Mouse (Mus musculus): ENCODE data around the gene Tmem37. TPM values are rescaled to one million over a fixed set of nuclear protein-coding genes. Genes with fewer than 3 reads are reported as not detected.

Gene Tmem37
- polyA plus RNA-seq, 1 experiment, result 0.08 TPM

- TF ChIP-seq TAL1 (IDR thresholded peaks at IDR 0.05; ENCODE audit: low read length) (no peak), GATA1 (IDR thresholded peaks at IDR 0.05; ENCODE audit: low read length) (no peak)
- no peaks in the 10 kb centered on the region for H3K9me3 ChIP-seq (ENCODE audit: control insufficient read depth, low read length)
- H3K4me3 ChIP-seq (replicated peaks), result no peak overlapping the region
- no peaks in the 10 kb centered on the region for H3K27me3 ChIP-seq (ENCODE audit: control insufficient read depth)
- H3K36me3 ChIP-seq (ENCODE audit: control insufficient read depth), result peaks cover 4% of the 10 kb centered on the region; the same call in 1 of the 2 replicates
- H3K4me1 ChIP-seq (ENCODE audit: control insufficient read depth), result no peaks in the 10 kb centered on the region
These were observed 7.2 kb downstream of the Tmem37 start for GRCm38 (mm10) chr1:120066625-120067024.

DNA sequence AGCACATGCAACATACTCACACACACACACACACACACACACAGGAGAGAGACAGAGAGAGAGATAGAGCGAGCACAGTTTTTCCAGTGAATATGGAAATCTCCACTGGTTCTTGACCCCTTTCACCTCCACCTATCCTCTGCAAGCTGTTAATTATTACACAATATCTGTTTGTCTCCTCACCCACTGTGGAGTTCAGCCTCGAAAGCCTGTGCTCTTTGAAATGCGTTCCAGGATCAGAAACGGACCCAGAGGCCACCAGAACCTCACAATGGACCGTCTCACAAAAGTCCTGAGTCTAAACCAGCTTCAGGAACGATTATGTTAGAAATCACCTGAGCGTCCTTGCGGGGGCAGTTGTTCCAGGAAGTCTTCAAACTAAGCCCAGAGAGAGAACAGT lies 7.7 kb downstream of the Tmem37 start:
- TF ChIP-seq GATA1 (IDR thresholded peaks at IDR 0.05; ENCODE audit: low read length), result no peak
- TF ChIP-seq TAL1 (IDR thresholded peaks at IDR 0.05; ENCODE audit: low read length), result no peak
- Histone ChIP-seq H3K36me3 (ENCODE audit: control insufficient read depth) (peaks cover 4% of the 10 kb centered on the region; the same call in 1 of the 2 replicates), H3K4me1 (ENCODE audit: control insufficient read depth) (no peaks in the 10 kb centered on the region), H3K4me3 (replicated peaks) (no peak overlapping the region), H3K27me3 (ENCODE audit: control insufficient read depth) (no peaks in the 10 kb centered on the region), H3K9me3 (ENCODE audit: control insufficient read depth, low read length) (no peaks in the 10 kb centered on the region)

DNA sequence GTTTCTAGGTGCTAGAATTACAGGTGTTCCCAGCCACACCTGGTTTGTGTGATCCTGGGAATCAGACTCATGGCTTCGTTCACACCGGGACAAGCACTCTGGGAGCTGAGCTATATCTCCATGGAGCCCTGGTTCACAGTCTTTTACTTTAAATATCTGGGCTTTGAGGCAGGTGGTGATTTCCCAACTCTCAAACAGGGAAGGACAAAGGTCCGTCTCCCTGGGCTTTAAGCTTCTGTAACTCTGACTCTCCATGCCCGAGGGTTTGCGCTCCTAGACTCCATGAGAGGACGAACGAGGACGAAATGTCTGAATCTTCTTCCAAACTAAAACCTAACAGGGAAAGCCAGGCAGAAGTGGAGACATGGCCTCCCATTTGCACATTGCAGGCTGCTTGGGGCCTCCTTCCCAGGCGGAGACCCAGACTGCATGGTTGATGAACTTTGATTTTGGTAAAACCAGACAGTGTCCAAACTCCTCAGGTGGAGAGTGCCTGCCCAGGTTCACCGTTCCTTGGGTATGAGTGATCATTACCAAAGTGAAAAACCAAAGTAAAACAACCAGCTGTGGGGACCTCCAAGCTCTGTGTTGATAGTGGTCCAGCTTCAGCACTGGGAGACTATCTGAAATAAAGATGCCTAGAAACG lies 9.7 kb downstream of the Tmem37 start:
- Histone ChIP-seq H3K4me1 (ENCODE audit: control insufficient read depth) (no peaks in the 10 kb centered on the region), H3K27me3 (ENCODE audit: control insufficient read depth) (no peaks in the 10 kb centered on the region), H3K4me3 (replicated peaks) (no peak overlapping the region), H3K36me3 (ENCODE audit: control insufficient read depth) (peaks cover 4% of the 10 kb centered on the region; the same call in 1 of the 2 replicates), H3K9me3 (ENCODE audit: control insufficient read depth, low read length) (no peaks in the 10 kb centered on the region)
- TF ChIP-seq GATA1 (IDR thresholded peaks at IDR 0.05; ENCODE audit: low read length), result no peak
- no peak for TF ChIP-seq TAL1 (IDR thresholded peaks at IDR 0.05; ENCODE audit: low read length)

- Histone ChIP-seq H3K27me3 (ENCODE audit: control insufficient read depth) (no peaks in the 10 kb centered on the region), H3K9me3 (ENCODE audit: control insufficient read depth, low read length) (no peaks in the 10 kb centered on the region), H3K4me3 (replicated peaks) (no peak overlapping the region), H3K4me1 (ENCODE audit: control insufficient read depth) (no peaks in the 10 kb centered on the region), H3K36me3 (ENCODE audit: control insufficient read depth) (no peaks in the 10 kb centered on the region)
- no peak for TF ChIP-seq TAL1 (IDR thresholded peaks at IDR 0.05; ENCODE audit: low read length)
- TF ChIP-seq GATA1 (IDR thresholded peaks at IDR 0.05; ENCODE audit: low read length), result no peak
These were observed 11.6 kb downstream of the Tmem37 start for GRCm38 (mm10) chr1:120062231-120062630.

- Histone ChIP-seq H3K27me3 (ENCODE audit: control insufficient read depth) (no peaks in the 10 kb centered on the region), H3K36me3 (ENCODE audit: control insufficient read depth) (no peaks in the 10 kb centered on the region), H3K9me3 (ENCODE audit: control insufficient read depth, low read length) (no peaks in the 10 kb centered on the region), H3K4me3 (replicated peaks) (no peak overlapping the region), H3K4me1 (ENCODE audit: control insufficient read depth) (no peaks in the 10 kb centered on the region)
- TF ChIP-seq GATA1 (IDR thresholded peaks at IDR 0.05; ENCODE audit: low read length) (no peak), TAL1 (IDR thresholded peaks at IDR 0.05; ENCODE audit: low read length) (no peak)
These were observed 13.2 kb downstream of the Tmem37 start for GRCm38 (mm10) chr1:120060687-120061086.

GRCm38 (mm10) chr1:120057674-120058430 lies 16.0 kb downstream of the Tmem37 start:
- Histone ChIP-seq H3K27me3 (ENCODE audit: control insufficient read depth) (no peaks in the 10 kb centered on the region), H3K9me3 (ENCODE audit: control insufficient read depth, low read length) (no peaks in the 10 kb centered on the region), H3K4me3 (replicated peaks) (no peak overlapping the region), H3K36me3 (ENCODE audit: control insufficient read depth) (no peaks in the 10 kb centered on the region), H3K4me1 (ENCODE audit: control insufficient read depth) (no peaks in the 10 kb centered on the region)
- TF ChIP-seq TAL1 (IDR thresholded peaks at IDR 0.05; ENCODE audit: low read length) (no peak), GATA1 (IDR thresholded peaks at IDR 0.05; ENCODE audit: low read length) (no peak)

DNA sequence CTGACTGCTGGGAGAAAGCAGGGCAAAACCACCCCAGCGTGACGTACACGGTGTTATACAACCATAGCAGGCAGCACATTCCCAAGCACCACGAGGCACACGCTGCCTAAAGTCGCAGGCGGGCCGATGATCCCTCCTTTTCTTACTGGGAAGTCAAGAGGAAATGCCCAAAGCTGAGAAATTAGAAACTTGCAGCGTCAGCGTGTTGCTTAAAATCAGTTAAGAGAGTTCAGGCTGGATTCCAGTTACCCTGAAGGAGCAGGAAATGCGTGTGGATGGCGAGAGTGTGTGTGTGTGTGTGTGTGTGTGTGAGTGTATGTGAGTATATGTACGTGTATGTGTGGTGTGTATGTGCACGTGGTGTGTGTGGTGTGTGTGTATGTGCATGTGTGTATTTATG lies 16.8 kb downstream of the Tmem37 start:
- Histone ChIP-seq H3K27me3 (ENCODE audit: control insufficient read depth) (no peaks in the 10 kb centered on the region), H3K4me3 (replicated peaks) (no peak overlapping the region), H3K36me3 (ENCODE audit: control insufficient read depth) (no peaks in the 10 kb centered on the region), H3K4me1 (ENCODE audit: control insufficient read depth) (no peaks in the 10 kb centered on the region), H3K9me3 (ENCODE audit: control insufficient read depth, low read length) (no peaks in the 10 kb centered on the region)
- TF ChIP-seq TAL1 (IDR thresholded peaks at IDR 0.05; ENCODE audit: low read length), result no peak

DNA sequence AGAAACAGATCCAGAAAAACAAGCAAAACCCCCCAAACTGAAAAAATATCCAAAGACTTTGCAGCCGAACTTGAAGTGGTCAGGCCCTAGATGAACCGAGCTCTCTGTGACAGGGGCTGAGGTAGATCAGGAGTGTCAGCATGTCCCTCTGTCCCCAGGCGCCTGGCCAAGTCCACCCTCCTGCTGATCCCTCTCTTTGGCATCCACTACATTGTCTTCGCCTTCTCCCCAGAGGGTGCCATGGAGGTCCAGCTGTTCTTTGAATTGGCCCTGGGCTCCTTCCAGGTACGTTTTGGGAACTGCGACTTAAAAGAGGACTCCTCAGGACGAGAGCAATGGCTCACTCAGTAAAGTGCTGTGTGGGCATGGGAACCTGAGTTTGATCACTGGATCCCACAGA lies 17.6 kb downstream of the Tmem37 start:
- no peaks in the 10 kb centered on the region for H3K4me1 ChIP-seq (ENCODE audit: control insufficient read depth)
- no peak overlapping the region for H3K4me3 ChIP-seq (replicated peaks)
- H3K27me3 ChIP-seq (ENCODE audit: control insufficient read depth), result no peaks in the 10 kb centered on the region
- no peak for TF ChIP-seq TAL1 (IDR thresholded peaks at IDR 0.05; ENCODE audit: low read length)
- TF ChIP-seq GATA1 (IDR thresholded peaks at IDR 0.05; ENCODE audit: low read length), result no peak
- H3K36me3 ChIP-seq (ENCODE audit: control insufficient read depth), result no peaks in the 10 kb centered on the region
- no peaks in the 10 kb centered on the region for H3K9me3 ChIP-seq (ENCODE audit: control insufficient read depth, low read length)

DNA sequence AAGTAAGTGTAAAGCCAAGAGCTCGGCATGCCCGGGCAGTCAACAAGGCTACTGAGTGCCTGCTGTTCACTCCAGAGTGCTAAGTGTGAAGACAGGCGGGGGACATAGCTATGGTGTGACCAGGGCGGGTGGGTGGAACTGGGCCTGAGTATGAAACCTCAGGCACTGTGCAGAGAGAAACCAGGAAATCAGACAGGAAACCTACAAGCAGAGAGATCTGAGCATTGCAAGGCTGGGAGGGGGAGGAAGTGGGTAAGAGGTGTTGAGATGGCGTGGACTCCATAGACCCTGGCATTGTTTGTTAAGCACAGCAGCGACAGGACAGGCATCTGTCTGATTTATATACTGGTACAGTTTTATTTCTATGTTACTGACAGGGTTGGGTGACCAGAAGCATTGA lies 18.4 kb downstream of the Tmem37 start:
- no peak overlapping the region for H3K4me3 ChIP-seq (replicated peaks)
- H3K27me3 ChIP-seq (ENCODE audit: control insufficient read depth), result no peaks in the 10 kb centered on the region
- TF ChIP-seq GATA1 (IDR thresholded peaks at IDR 0.05; ENCODE audit: low read length), result no peak
- TF ChIP-seq TAL1 (IDR thresholded peaks at IDR 0.05; ENCODE audit: low read length), result no peak
- no peaks in the 10 kb centered on the region for H3K4me1 ChIP-seq (ENCODE audit: control insufficient read depth)
- no peaks in the 10 kb centered on the region for H3K36me3 ChIP-seq (ENCODE audit: control insufficient read depth)
- H3K9me3 ChIP-seq (ENCODE audit: control insufficient read depth, low read length), result no peaks in the 10 kb centered on the region
